Mouse (Mus musculus) 3T3-L1 (cell line): Measurements from ENCODE around the gene Olfr807.

ENCODE experiments used
- DNase-seq: peaks from one replicate; pipeline ENCODE4 v3.0.0-alpha.2; 2015; ENCODE audit warnings: low read depth, low spot score

The Olfr807 gene

DNA sequence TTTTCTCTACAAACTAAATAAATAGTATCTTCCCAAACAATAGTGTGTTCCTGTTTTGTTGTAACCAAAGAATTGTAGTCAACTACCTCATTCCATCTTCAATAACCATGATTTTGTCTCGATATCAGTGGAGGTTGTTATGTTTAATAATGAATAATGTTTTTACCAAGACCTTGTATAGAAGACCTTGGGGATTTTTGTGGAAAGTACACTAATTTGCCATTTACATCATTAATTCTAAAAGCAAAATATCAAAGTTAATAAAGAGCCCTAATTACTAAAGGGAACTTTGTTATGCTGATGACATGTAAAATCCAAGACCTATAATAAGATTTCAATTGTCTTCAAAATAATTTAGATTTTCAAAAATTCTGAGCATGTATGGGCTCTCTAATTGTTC is at the start of gene Olfr807:
Gene Olfr807 (minus strand): TSS at position 101 of the 400 bp plus-strand sequence.
- DNase-seq, result no peak

DNA sequence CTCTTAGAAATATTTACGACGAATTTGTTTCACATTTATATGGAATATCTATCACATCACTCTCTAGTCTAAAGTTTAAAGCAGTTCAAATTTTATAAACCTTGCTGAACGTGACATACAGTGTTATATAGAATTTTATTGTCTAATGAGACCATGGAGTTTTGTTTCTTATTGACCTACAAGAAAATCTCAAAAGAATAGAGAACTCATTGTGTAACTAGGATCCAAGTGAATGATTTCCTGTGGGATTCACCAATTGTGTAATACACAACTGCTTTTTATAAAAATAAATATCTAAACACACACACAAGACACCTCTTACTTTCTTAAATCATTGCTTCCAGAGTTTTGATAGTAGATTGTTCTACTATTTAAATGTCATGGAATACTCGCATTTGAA is 46.7 kb upstream of the Olfr807 start, which contains the start of gene Olfr811:
Gene Olfr811 (minus strand): TSS at position 101 of the 400 bp plus-strand sequence.
- no peak for DNase-seq

DNA sequence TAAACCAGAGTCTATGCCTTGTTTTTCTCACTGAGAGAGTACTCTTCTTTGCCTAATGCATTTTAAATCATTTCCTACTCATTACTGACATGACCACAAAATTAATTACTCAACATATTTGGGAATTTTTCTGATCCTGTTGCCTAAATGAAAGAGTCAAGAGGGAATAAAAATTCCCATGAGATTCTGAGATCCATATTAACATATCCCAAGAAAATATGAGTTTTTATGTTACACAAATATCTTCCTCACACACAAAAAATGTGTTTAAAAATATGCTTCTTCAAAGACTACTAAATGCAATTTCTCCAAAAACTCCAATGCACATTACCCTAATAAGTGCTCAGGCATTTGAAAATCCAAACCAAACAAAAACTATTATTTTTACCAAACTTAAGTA is 37.2 kb upstream of the Olfr807 start, which contains the start of gene Olfr810:
Gene Olfr810 (minus strand): TSS at position 101 of the 400 bp plus-strand sequence.
- no peak for DNase-seq

DNA sequence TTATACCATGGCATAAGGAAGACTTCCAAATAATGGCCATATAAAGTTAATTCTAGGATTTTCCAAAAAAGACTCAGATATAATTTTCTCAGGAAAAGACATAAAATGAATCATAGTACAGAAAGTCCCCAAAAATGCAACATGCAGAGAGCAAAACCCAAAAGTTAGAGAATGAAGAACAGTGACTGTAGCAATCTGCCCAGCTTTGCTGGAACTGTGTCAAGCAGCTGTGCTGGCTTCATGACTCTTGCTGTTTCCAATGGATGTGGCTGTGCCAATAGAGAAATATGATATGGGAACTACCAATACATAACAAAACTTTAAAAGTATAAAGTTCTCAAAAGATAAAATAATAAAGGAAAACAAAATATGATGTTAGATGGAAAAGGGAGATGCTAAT is 20.5 kb upstream of the Olfr807 start:
- no peak for DNase-seq

DNA sequence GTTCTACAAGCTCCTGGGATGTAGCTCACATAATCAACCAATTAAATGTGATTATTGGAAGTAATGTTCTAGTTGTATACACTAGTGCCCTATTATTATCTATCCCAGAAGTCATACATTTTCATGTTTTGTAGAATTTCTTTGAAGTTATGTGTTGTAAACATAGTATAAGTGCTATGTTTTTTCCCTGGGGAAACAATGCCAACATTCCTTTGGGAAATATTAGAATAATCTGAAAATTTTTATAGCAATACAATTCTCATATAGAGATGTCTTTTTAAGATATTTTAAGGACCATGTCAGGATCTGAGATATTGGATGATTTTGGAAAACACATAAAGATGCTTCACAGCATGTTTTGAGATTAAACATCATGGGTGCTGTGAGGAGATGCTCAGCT is 16.7 kb upstream of the Olfr807 start, which contains the start of gene Olfr809:
Gene Olfr809 (plus strand): TSS at position 301 of the 400 bp plus-strand sequence.
- no peak for DNase-seq

DNA sequence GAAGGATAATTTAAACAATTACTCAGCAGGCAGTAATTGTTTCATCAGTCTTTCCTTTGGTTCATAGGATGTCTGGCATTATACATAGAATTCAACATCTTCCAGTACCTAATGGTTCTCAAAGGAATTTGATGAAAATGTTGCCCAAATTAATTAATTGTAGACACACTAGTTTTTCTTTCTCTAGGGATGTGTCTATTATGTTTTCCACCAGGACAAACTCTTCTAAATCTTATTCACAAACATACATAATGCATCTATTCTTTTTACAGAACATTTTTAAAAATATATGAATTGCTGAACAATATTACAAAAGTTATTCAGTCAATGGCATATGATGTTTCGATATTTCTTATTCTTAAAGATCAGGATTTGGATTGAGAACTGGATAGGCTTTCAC is 7.6 kb upstream of the Olfr807 start, which contains the start of gene Olfr808:
Gene Olfr808 (plus strand): TSS at position 301 of the 400 bp plus-strand sequence.
- no peak for DNase-seq

DNA sequence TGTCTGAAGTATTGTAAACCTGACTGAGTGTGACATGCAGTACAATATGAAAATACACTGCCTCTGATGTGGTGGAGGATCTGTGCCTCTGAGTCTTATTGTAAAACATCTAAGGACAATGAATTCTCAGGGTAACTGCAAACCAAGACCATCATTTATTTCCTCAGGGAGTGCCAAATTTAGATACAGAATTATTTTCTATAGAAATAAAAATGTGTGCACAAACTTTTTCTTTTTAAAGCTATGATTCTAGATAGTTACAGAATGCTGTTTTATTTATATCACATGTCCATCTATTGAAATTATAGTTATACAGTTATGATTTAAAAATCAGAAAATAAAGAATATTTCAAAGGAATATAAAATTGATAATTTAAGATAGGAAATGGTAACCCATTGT is 15.8 kb downstream of the Olfr807 start, which contains the start of gene Olfr806:
Gene Olfr806 (minus strand): TSS at position 101 of the 400 bp plus-strand sequence.
- DNase-seq, result no peak

DNA sequence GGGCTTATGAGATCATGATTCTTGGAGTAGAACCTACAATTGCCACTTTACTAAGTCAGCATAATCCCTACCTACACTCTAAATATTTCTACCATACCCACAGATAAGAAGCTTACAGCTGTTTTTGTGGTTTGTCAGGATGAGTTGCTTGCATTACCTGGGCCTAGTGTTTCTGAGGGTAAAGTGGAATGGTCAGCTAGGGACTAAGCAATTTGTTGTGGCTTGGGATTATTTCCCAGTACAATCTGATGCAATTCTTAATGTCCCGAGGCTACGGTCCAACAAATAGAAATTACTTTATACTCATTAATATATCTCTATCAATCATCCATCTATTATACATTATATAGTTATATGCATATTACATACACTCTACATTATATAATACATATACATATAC is 28.3 kb downstream of the Olfr807 start, which contains the start of gene Olfr805:
Gene Olfr805 (minus strand): TSS at position 101 of the 400 bp plus-strand sequence.
- DNase-seq, result no peak
